Mouse (Mus musculus) liver, embryonic 16.5 days (tissue): ENCODE data around the gene Galnt5. TPM values are rescaled to one million over a fixed set of nuclear protein-coding genes. Genes with fewer than 3 reads are reported as not detected.

Experiments
- ATAC-seq: fragments of 200-750 bp; cut with Nextera tagmentation; 2 replicates; pipeline ENCODE4 v1.8.0; 2017; ENCODE audit warnings: low read depth, mild to moderate bottlenecking, moderate number of reproducible peaks, moderate library complexity
- H3K27ac ChIP-seq: fragments of 300-500 bp; sonication (generic); 2 replicates; pipeline ENCODE4 v1.5.1; 2014; ENCODE audit warnings: mild to moderate bottlenecking, low read length
- H3K27me3 ChIP-seq: fragments of 300-500 bp; sonication (generic); 2 replicates; pipeline ENCODE4 v1.6.1; 2014; ENCODE audit warnings: low read depth, low read length, mixed read lengths; ENCODE audit not compliant: control insufficient read depth, insufficient read depth
- H3K36me3 ChIP-seq: fragments of 300-500 bp; sonication (generic); 2 replicates; pipeline ENCODE4 v1.6.1; 2014; ENCODE audit warnings: mild to moderate bottlenecking; ENCODE audit not compliant: control insufficient read depth, insufficient read depth
- H3K4me1 ChIP-seq: fragments of 300-500 bp; sonication (generic); 2 replicates; pipeline ENCODE4 v1.6.1; 2014; ENCODE audit warnings: low read depth, low read length, mixed read lengths; ENCODE audit not compliant: control insufficient read depth
- H3K4me2 ChIP-seq: fragments of 300-500 bp; sonication (generic); 2 replicates; pipeline ENCODE4 v1.6.1; 2014; ENCODE audit warnings: low read depth, low read length, mixed read lengths
- H3K4me3 ChIP-seq: fragments of 300-500 bp; sonication (generic); 2 replicates; pipeline ENCODE4 v1.5.1; 2014; ENCODE audit warnings: low read depth, mild to moderate bottlenecking, low read length
- H3K9ac ChIP-seq: fragments of 300-500 bp; sonication (generic); 2 replicates; pipeline ENCODE4 v1.6.1; 2014; ENCODE audit warnings: low read depth, low read length
- H3K9me3 ChIP-seq: fragments of 300-500 bp; sonication (generic); replicated peaks from 2 replicates; pipeline ENCODE4 v1.6.1; 2016; ENCODE audit warnings: low read length; ENCODE audit not compliant: control insufficient read depth
- WGBS: fragments of 180-500 bp; shearing (Covaris S2); extraction: QIAGEN DNeasy Blood & Tissue Kit; methylation state at CpG from one replicate; pipeline ENCODE4 v1.1.7; 2014; ENCODE audit not compliant: insufficient replicate concordance; 5-methylcytosine and 5-hydroxymethylcytosine counted together
- polyA plus RNA-seq: library from polyadenylated mRNA; unstranded; fragments of >200 nt; fragmentation: Nextera tagmentation; extraction: Ambion mirVana; gene quantifications from 2 replicates; pipeline ENCODE4 v1.2.1, GENCODE M21; 2015

Gene Galnt5
- polyA plus RNA-seq, 1 experiment from 2014 or later: 0.08 TPM

DNA sequence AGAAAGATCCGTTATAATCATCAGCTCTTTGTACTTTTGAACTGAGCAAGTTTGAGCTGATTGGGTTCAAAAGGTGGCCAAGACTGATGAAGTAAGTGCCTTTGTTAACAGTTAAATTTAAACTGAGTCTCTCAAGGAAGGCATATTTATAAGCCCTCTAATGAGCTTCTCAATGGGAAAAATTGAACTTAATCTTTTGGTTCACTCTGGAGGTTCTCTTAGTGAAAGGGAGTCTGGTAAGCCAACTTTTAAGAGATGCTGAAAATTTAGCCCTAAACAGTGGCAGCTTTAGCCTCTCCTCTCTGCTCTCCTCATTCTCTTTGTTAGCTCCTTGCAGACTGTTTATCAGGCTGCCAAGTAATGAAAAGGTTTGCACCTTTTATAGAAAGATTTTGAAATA, 97.1 kb downstream of the Galnt5 start:
- 58% methylated on average over 1 of the region's 1 CpGs for WGBS
- no peaks in the 10 kb centered on the region for H3K9me3 ChIP-seq
- H3K27ac ChIP-seq: no peak overlapping the region
- H3K4me2 ChIP-seq: no peak overlapping the region
- no peak for ATAC-seq
- no peaks in the 10 kb centered on the region for H3K36me3 ChIP-seq
- H3K4me3 ChIP-seq: no peak overlapping the region
- no peaks in the 10 kb centered on the region for H3K4me1 ChIP-seq
- H3K27me3 ChIP-seq: no peaks in the 10 kb centered on the region
- no peak overlapping the region for H3K9ac ChIP-seq

Other genes with a start within 250 kb of the Galnt5 start
- not detected in 2 replicates for gene Ermn, start 55.0 kb downstream of the Galnt5 start, polyA plus RNA-seq
- 4.0 and 4.3 TPM in 2 replicates for gene Cytip, start 197.6 kb downstream of the Galnt5 start, polyA plus RNA-seq